Mouse (Mus musculus): Measurements from ENCODE around the gene Glycam1. TPM values are rescaled to one million over a fixed set of nuclear protein-coding genes. Genes with fewer than 3 reads are reported as not detected.

Glycam1 gene
- polyA plus RNA-seq, 1 experiment from 2014 or later: not detected

- DNase-seq (ENCODE audit: low spot score) (no peak), ATAC-seq (ENCODE audit: low read depth) (no peak)
- Histone ChIP-seq H3K4me2 (ENCODE audit: low read depth, low read length) (no peak overlapping the region), H3K27ac (replicated peaks; ENCODE audit: low read depth, low read length) (no peak overlapping the region), H3K4me1 (ENCODE audit: control insufficient read depth, insufficient read depth, low read length) (peaks cover 4% of the 10 kb centered on the region), H3K27me3 (replicated peaks; ENCODE audit: control insufficient read depth, insufficient read depth, low read length) (peaks cover 5% of the 10 kb centered on the region), H3K36me3 (ENCODE audit: control insufficient read depth, insufficient read depth, low read length) (no peaks in the 10 kb centered on the region), H3K9ac (ENCODE audit: low read depth, low read length) (no peak overlapping the region), H3K4me3 (ENCODE audit: low read depth, low read length) (no peak overlapping the region), H3K9me3 (ENCODE audit: control insufficient read depth, low read length) (no peaks in the 10 kb centered on the region)
Observed at GRCm38 (mm10) chr15:103542526-103542925, 22.4 kb downstream of the Glycam1 start.

- peaks cover 13% of the 10 kb centered on the region for H3K27me3 ChIP-seq (replicated peaks; ENCODE audit: control insufficient read depth, insufficient read depth, low read length)
- WGBS: 67% methylated on average over 1 of the region's 1 CpGs
- no peaks in the 10 kb centered on the region for H3K36me3 ChIP-seq (ENCODE audit: control insufficient read depth, insufficient read depth, low read length)
- no peak overlapping the region for H3K4me3 ChIP-seq (ENCODE audit: low read depth, low read length)
- DNase-seq (ENCODE audit: low spot score): no peak
- H3K9ac ChIP-seq (ENCODE audit: low read depth, low read length): no peak overlapping the region
- ATAC-seq (ENCODE audit: low read depth): no peak
- H3K4me2 ChIP-seq (ENCODE audit: low read depth, low read length): no peak overlapping the region
- peaks cover 4% of the 10 kb centered on the region for H3K4me1 ChIP-seq (ENCODE audit: control insufficient read depth, insufficient read depth, low read length)
- H3K9me3 ChIP-seq (ENCODE audit: control insufficient read depth, low read length): no peaks in the 10 kb centered on the region
- H3K27ac ChIP-seq (replicated peaks; ENCODE audit: low read depth, low read length): no peak overlapping the region
Observed at GRCm38 (mm10) chr15:103540646-103541045, 24.2 kb downstream of the Glycam1 start.

- Histone ChIP-seq H3K36me3 (ENCODE audit: control insufficient read depth, insufficient read depth, low read length) (no peaks in the 10 kb centered on the region), H3K27ac (replicated peaks; ENCODE audit: low read depth, low read length) (no peak overlapping the region), H3K4me3 (ENCODE audit: low read depth, low read length) (no peak overlapping the region), H3K4me2 (ENCODE audit: low read depth, low read length) (no peak overlapping the region), H3K9me3 (ENCODE audit: control insufficient read depth, low read length) (no peaks in the 10 kb centered on the region), H3K9ac (ENCODE audit: low read depth, low read length) (no peak overlapping the region), H3K27me3 (replicated peaks; ENCODE audit: control insufficient read depth, insufficient read depth, low read length) (peaks cover 13% of the 10 kb centered on the region), H3K4me1 (ENCODE audit: control insufficient read depth, insufficient read depth, low read length) (peaks cover 4% of the 10 kb centered on the region)
- ATAC-seq (ENCODE audit: low read depth): no peak
- 61% methylated on average over 2 of the region's 2 CpGs for WGBS
- no peak for DNase-seq (ENCODE audit: low spot score)
Observed at GRCm38 (mm10) chr15:103539259-103539658, 25.6 kb downstream of the Glycam1 start.

GRCm38 (mm10) chr15:103537822-103538213 is 27.1 kb downstream of the Glycam1 start, which contains the start of gene Ppp1r1a:
Ppp1r1a (minus strand) TSS chr15:103538003.
- Histone ChIP-seq H3K27me3 (replicated peaks; ENCODE audit: control insufficient read depth, insufficient read depth, low read length) (peaks cover 13% of the 10 kb centered on the region), H3K4me1 (ENCODE audit: control insufficient read depth, insufficient read depth, low read length) (peaks cover 4% of the 10 kb centered on the region), H3K9ac (ENCODE audit: low read depth, low read length) (peak within 1 kb of the TSS; percentile 69), H3K27ac (replicated peaks; ENCODE audit: low read depth, low read length) (no peak within 1 kb of the TSS), H3K4me2 (ENCODE audit: low read depth, low read length) (peak within 1 kb of the TSS; percentile 98), H3K9me3 (ENCODE audit: control insufficient read depth, low read length) (no peaks in the 10 kb centered on the region), H3K36me3 (ENCODE audit: control insufficient read depth, insufficient read depth, low read length) (no peaks in the 10 kb centered on the region), H3K4me3 (ENCODE audit: low read depth, low read length) (peak within 1 kb of the TSS; percentile 64)
- ATAC-seq (ENCODE audit: low read depth) (peak; percentile 93), DNase-seq (ENCODE audit: low spot score) (peak; percentile 83)
- 0% methylated on average over 14 of the region's 36 CpGs for WGBS

GRCm38 (mm10) chr15:103537011-103537821 is 27.7 kb downstream of the Glycam1 start:
- H3K36me3 ChIP-seq (ENCODE audit: control insufficient read depth, insufficient read depth, low read length): no peaks in the 10 kb centered on the region
- H3K9ac ChIP-seq (ENCODE audit: low read depth, low read length): peak overlapping the region; percentile 69
- ATAC-seq (ENCODE audit: low read depth): peak; percentile 37
- peaks cover 4% of the 10 kb centered on the region for H3K4me1 ChIP-seq (ENCODE audit: control insufficient read depth, insufficient read depth, low read length)
- peak overlapping the region; percentile 98 for H3K4me2 ChIP-seq (ENCODE audit: low read depth, low read length)
- H3K27ac ChIP-seq (replicated peaks; ENCODE audit: low read depth, low read length): no peak overlapping the region
- peaks cover 13% of the 10 kb centered on the region for H3K27me3 ChIP-seq (replicated peaks; ENCODE audit: control insufficient read depth, insufficient read depth, low read length)
- DNase-seq (ENCODE audit: low spot score): no peak
- no peaks in the 10 kb centered on the region for H3K9me3 ChIP-seq (ENCODE audit: control insufficient read depth, low read length)
- peak overlapping the region; percentile 64 for H3K4me3 ChIP-seq (ENCODE audit: low read depth, low read length)
- 3% methylated on average over 26 of the region's 37 CpGs for WGBS

- 30% methylated on average over 2 of the region's 2 CpGs for WGBS
- H3K4me3 ChIP-seq (ENCODE audit: low read depth, low read length): peak overlapping the region; percentile 64; the same call in 1 of the 2 replicates
- no peak for ATAC-seq (ENCODE audit: low read depth)
- H3K4me2 ChIP-seq (ENCODE audit: low read depth, low read length): peak overlapping the region; percentile 98
- H3K27ac ChIP-seq (replicated peaks; ENCODE audit: low read depth, low read length): no peak overlapping the region
- H3K4me1 ChIP-seq (ENCODE audit: control insufficient read depth, insufficient read depth, low read length): peaks cover 4% of the 10 kb centered on the region
- H3K9ac ChIP-seq (ENCODE audit: low read depth, low read length): no peak overlapping the region
- peaks cover 13% of the 10 kb centered on the region for H3K27me3 ChIP-seq (replicated peaks; ENCODE audit: control insufficient read depth, insufficient read depth, low read length)
- no peaks in the 10 kb centered on the region for H3K9me3 ChIP-seq (ENCODE audit: control insufficient read depth, low read length)
- no peaks in the 10 kb centered on the region for H3K36me3 ChIP-seq (ENCODE audit: control insufficient read depth, insufficient read depth, low read length)
- no peak for DNase-seq (ENCODE audit: low spot score)
Observed at GRCm38 (mm10) chr15:103536456-103536855, 28.4 kb downstream of the Glycam1 start.

- H3K27ac ChIP-seq (replicated peaks; ENCODE audit: low read depth, low read length): no peak overlapping the region
- peaks cover 4% of the 10 kb centered on the region for H3K4me1 ChIP-seq (ENCODE audit: control insufficient read depth, insufficient read depth, low read length)
- ATAC-seq (ENCODE audit: low read depth) (no peak), DNase-seq (ENCODE audit: low spot score) (no peak)
- WGBS: 61% methylated on average over 1 of the region's 1 CpGs
- no peaks in the 10 kb centered on the region for H3K9me3 ChIP-seq (ENCODE audit: control insufficient read depth, low read length)
- H3K9ac ChIP-seq (ENCODE audit: low read depth, low read length): no peak overlapping the region
- no peak overlapping the region for H3K4me2 ChIP-seq (ENCODE audit: low read depth, low read length)
- no peaks in the 10 kb centered on the region for H3K36me3 ChIP-seq (ENCODE audit: control insufficient read depth, insufficient read depth, low read length)
- peaks cover 13% of the 10 kb centered on the region for H3K27me3 ChIP-seq (replicated peaks; ENCODE audit: control insufficient read depth, insufficient read depth, low read length)
- no peak overlapping the region for H3K4me3 ChIP-seq (ENCODE audit: low read depth, low read length)
Observed at GRCm38 (mm10) chr15:103535786-103536185, 29.1 kb downstream of the Glycam1 start.

GRCm38 (mm10) chr15:103535030-103535429 is 29.9 kb downstream of the Glycam1 start:
- Histone ChIP-seq H3K4me3 (ENCODE audit: low read depth, low read length) (no peak overlapping the region), H3K9me3 (ENCODE audit: control insufficient read depth, low read length) (no peaks in the 10 kb centered on the region), H3K4me2 (ENCODE audit: low read depth, low read length) (no peak overlapping the region), H3K36me3 (ENCODE audit: control insufficient read depth, insufficient read depth, low read length) (no peaks in the 10 kb centered on the region), H3K4me1 (ENCODE audit: control insufficient read depth, insufficient read depth, low read length) (peaks cover 4% of the 10 kb centered on the region), H3K27ac (replicated peaks; ENCODE audit: low read depth, low read length) (no peak overlapping the region), H3K9ac (ENCODE audit: low read depth, low read length) (no peak overlapping the region), H3K27me3 (replicated peaks; ENCODE audit: control insufficient read depth, insufficient read depth, low read length) (peaks cover 13% of the 10 kb centered on the region)
- ATAC-seq (ENCODE audit: low read depth) (no peak), DNase-seq (ENCODE audit: low spot score) (no peak)
- 76% methylated on average over 2 of the region's 2 CpGs for WGBS

All from embryonic facial prominence, embryonic 14.5 days (tissue).